Mouse (Mus musculus): Measurements from ENCODE around the gene Nkx6-2. TPM values are rescaled to one million over a fixed set of nuclear protein-coding genes. Genes with fewer than 3 reads are reported as not detected.

Gene Nkx6-2
- total RNA-seq (2012; rRNA removed) (0.12 TPM in 1 of 2 replicates, not detected in the other), polyA plus RNA-seq (2012; ENCODE audit: insufficient read depth in 1 of 2, insufficient read length in 2 of 2, low read depth in 1 of 2, low replicate concordance in 2 of 2, missing spikeins in 1 of 2) (not detected)

GRCm38 (mm10) chr7:139582595-139582994 is at the start of gene Nkx6-2:
TSS of gene Nkx6-2 (minus strand) at chr7:139582797.
- Histone ChIP-seq H3K9me3 (replicated peaks; ENCODE audit: insufficient read depth, low read length) (no peaks in the 10 kb centered on the region), H3K4me3 (ENCODE audit: control insufficient read depth in 1 of 2, insufficient read depth in 1 of 2, low read depth in 2 of 2, low read length in 2 of 2) (no peak within 1 kb of the TSS), H3K9ac (ENCODE audit: control insufficient read depth, low read depth, low read length, poor library complexity, severe bottlenecking) (no peak within 1 kb of the TSS), H3K36me3 (ENCODE audit: control insufficient read depth in 1 of 2, insufficient read depth in 2 of 2, low read length in 2 of 2) (no peaks in the 10 kb centered on the region), H3K79me2 (ENCODE audit: control insufficient read depth, insufficient read depth, low read length, poor library complexity) (no peaks in the 10 kb centered on the region), H3K27ac (ENCODE audit: control insufficient read depth, low read depth, low read length) (no peak within 1 kb of the TSS), H3K27me3 (ENCODE audit: control insufficient read depth in 1 of 2, insufficient read depth in 2 of 2, low read length in 2 of 2) (no peaks in the 10 kb centered on the region; a peak in 1 of 4 replicates), H3K4me1 (ENCODE audit: control insufficient read depth in 1 of 2, insufficient read depth in 2 of 2, low read length in 2 of 2) (no peaks in the 10 kb centered on the region)
- no peak for DNase-seq (ENCODE audit: low read depth, low spot score)
- TF ChIP-seq MEF2A (IDR thresholded peaks at IDR 0.05; ENCODE audit: extremely low read depth, insufficient replicate concordance, low read depth, low read length, poor library complexity, severe bottlenecking) (no peak), CTCF (IDR thresholded peaks at IDR 0.05 in 2 of 3, conservative IDR thresholded peaks at IDR 0.05 in 1 of 3; ENCODE audit: control insufficient read depth in 1 of 3, insufficient read depth in 1 of 3, low read depth in 2 of 3, low read length in 3 of 3, poor library complexity in 1 of 3, severe bottlenecking in 1 of 3) (no peak), TBP (IDR thresholded peaks at IDR 0.05; ENCODE audit: low read depth, low read length) (no peak), USF1 (IDR thresholded peaks at IDR 0.05; ENCODE audit: low read depth, low read length) (no peak), JUND (IDR thresholded peaks at IDR 0.05; ENCODE audit: low read depth, low read length) (no peak), MAZ (IDR thresholded peaks at IDR 0.05; ENCODE audit: low read depth, low read length) (no peak), CHD1 (IDR thresholded peaks at IDR 0.05; ENCODE audit: low read depth, low read length) (no peak), MXI1 (IDR thresholded peaks at IDR 0.05; ENCODE audit: low read depth, low read length) (no peak), ZC3H11A (IDR thresholded peaks at IDR 0.05; ENCODE audit: low read depth, low read length) (no peak), TAL1 (IDR thresholded peaks at IDR 0.05; ENCODE audit: low read length) (no peak), SMC3 (IDR thresholded peaks at IDR 0.05; ENCODE audit: low read depth, low read length) (no peak), MYB (IDR thresholded peaks at IDR 0.05; ENCODE audit: low read depth, low read length) (no peak), ELF1 (IDR thresholded peaks at IDR 0.05; ENCODE audit: low read depth, low read length) (no peak), NRF1 (IDR thresholded peaks at IDR 0.05; ENCODE audit: insufficient read depth, low read depth, low read length, poor library complexity, severe bottlenecking) (no peak), ETS1 (IDR thresholded peaks at IDR 0.05; ENCODE audit: low read depth, low read length) (no peak), SIN3A (IDR thresholded peaks at IDR 0.05; ENCODE audit: low read length) (no peak), E2F4 (IDR thresholded peaks at IDR 0.05; ENCODE audit: borderline replicate concordance, low read depth, low read length) (no peak), NELFE (IDR thresholded peaks at IDR 0.05; ENCODE audit: low read depth, low read length) (no peak)

- no peak overlapping the region for H3K27ac ChIP-seq (ENCODE audit: control insufficient read depth, low read depth, low read length)
- H3K4me3 ChIP-seq (ENCODE audit: control insufficient read depth in 1 of 2, insufficient read depth in 1 of 2, low read depth in 2 of 2, low read length in 2 of 2) = no peak overlapping the region
- H3K4me1 ChIP-seq (ENCODE audit: control insufficient read depth in 1 of 2, insufficient read depth in 2 of 2, low read length in 2 of 2) = no peaks in the 10 kb centered on the region
- no peaks in the 10 kb centered on the region for H3K79me2 ChIP-seq (ENCODE audit: control insufficient read depth, insufficient read depth, low read length, poor library complexity)
- H3K9ac ChIP-seq (ENCODE audit: control insufficient read depth, low read depth, low read length, poor library complexity, severe bottlenecking) = no peak overlapping the region
- no peaks in the 10 kb centered on the region for H3K27me3 ChIP-seq (ENCODE audit: control insufficient read depth in 1 of 2, insufficient read depth in 2 of 2, low read length in 2 of 2)
- H3K36me3 ChIP-seq (ENCODE audit: control insufficient read depth in 1 of 2, insufficient read depth in 2 of 2, low read length in 2 of 2) = no peaks in the 10 kb centered on the region
- TF ChIP-seq TAL1 (IDR thresholded peaks at IDR 0.05; ENCODE audit: low read length) = no peak
- DNase-seq (ENCODE audit: low read depth, low spot score) = no peak
- H3K9me3 ChIP-seq (replicated peaks; ENCODE audit: insufficient read depth, low read length) = no peaks in the 10 kb centered on the region
Measured at GRCm38 (mm10) chr7:139625156-139625555, 42.6 kb upstream of the Nkx6-2 start.

All from MEL (cell line).